Mouse (Mus musculus) adrenal gland, postnatal 10 days (tissue): Measurements from ENCODE around the gene Cit. TPM values are rescaled to one million over a fixed set of nuclear protein-coding genes. Genes with fewer than 3 reads are reported as not detected.

Experiments
- DNase-seq: peaks from one replicate; pipeline ENCODE4 v3.0.0; 2021; ENCODE audit warnings: mixed read lengths
- total RNA-seq, 2 experiments: library from RNA; stranded (reverse); gene quantifications; 2 replicates each; pipeline ENCODE4 v1.2.3; 2021

Gene Cit
- total RNA-seq, 2 experiments from 2014 or later = 6.6 to 13.7 TPM

GRCm38 (mm10) chr5:115917960-115918359, 72.9 kb downstream of the Cit start:
- DNase-seq = no peak

- DNase-seq = no peak
These were observed 73.7 kb downstream of the Cit start for GRCm38 (mm10) chr5:115918597-115919351.

- no peak for DNase-seq
These were observed 76.9 kb downstream of the Cit start for GRCm38 (mm10) chr5:115921990-115922389.

- peak; percentile 36 for DNase-seq
These were observed 79.9 kb downstream of the Cit start for GRCm38 (mm10) chr5:115924946-115925345.

GRCm38 (mm10) chr5:115928786-115929507, 83.9 kb downstream of the Cit start:
- peak; percentile 76 for DNase-seq

GRCm38 (mm10) chr5:115932325-115932724, 87.2 kb downstream of the Cit start:
- no peak for DNase-seq

GRCm38 (mm10) chr5:115936851-115937250, 91.8 kb downstream of the Cit start:
- DNase-seq = no peak

GRCm38 (mm10) chr5:115937566-115937965, 92.5 kb downstream of the Cit start:
- DNase-seq = peak; percentile 46

GRCm38 (mm10) chr5:115938999-115939398, 93.9 kb downstream of the Cit start:
- no peak for DNase-seq

- no peak for DNase-seq
These were observed 97.3 kb downstream of the Cit start for GRCm38 (mm10) chr5:115942389-115942788.

- no peak for DNase-seq
These were observed 99.9 kb downstream of the Cit start for GRCm38 (mm10) chr5:115944791-115945490.

- no peak for DNase-seq
These were observed 102.7 kb downstream of the Cit start for GRCm38 (mm10) chr5:115947622-115948353.

GRCm38 (mm10) chr5:115950936-115951335, 105.9 kb downstream of the Cit start:
- no peak for DNase-seq

- peak; percentile 38 for DNase-seq
These were observed 108.1 kb downstream of the Cit start for GRCm38 (mm10) chr5:115953173-115953572.

- no peak for DNase-seq
These were observed 109.0 kb downstream of the Cit start for GRCm38 (mm10) chr5:115954084-115954483.

GRCm38 (mm10) chr5:115954549-115954948, 109.5 kb downstream of the Cit start:
- DNase-seq = peak; percentile 82

- DNase-seq = peak; percentile 56
These were observed 110.1 kb downstream of the Cit start for GRCm38 (mm10) chr5:115955131-115955530.

- DNase-seq = no peak
These were observed 111.0 kb downstream of the Cit start for GRCm38 (mm10) chr5:115956048-115956447.

- no peak for DNase-seq
These were observed 112.1 kb downstream of the Cit start for GRCm38 (mm10) chr5:115957177-115957576.

GRCm38 (mm10) chr5:115958344-115958743, 113.3 kb downstream of the Cit start:
- no peak for DNase-seq

GRCm38 (mm10) chr5:115958814-115959213, 113.7 kb downstream of the Cit start:
- no peak for DNase-seq

- no peak for DNase-seq
These were observed 116.7 kb downstream of the Cit start for GRCm38 (mm10) chr5:115961809-115962208.
